Mouse (Mus musculus) megakaryocyte, embryonic 14.5 days (primary cell): ENCODE measurements around the gene Far1.

ENCODE experiments used
- FLI1 ChIP-seq: IDR thresholded peaks from 2 replicates; pipeline ENCODE4 v1.6.1; 2012; ENCODE audit warnings: low read length, inconsistent platforms, mixed read lengths
- GATA1 ChIP-seq: IDR thresholded peaks from 3 replicates; pipeline ENCODE4 v1.6.1; 2012; ENCODE audit warnings: mixed read lengths, low read length, inconsistent platforms, borderline replicate concordance

- no peak for TF ChIP-seq GATA1
- no peak for TF ChIP-seq FLI1
Measured at GRCm38 (mm10) chr7:113498413-113498812, 15.2 kb upstream of the Far1 start.
